Comparison of ENCODE assay signal across 24 mouse cellular contexts in genomic region chr14:78143751-78144150, GRCm38 (mm10). TPM values are rescaled to one million over a fixed set of nuclear protein-coding genes. Genes with fewer than 3 reads are reported as not detected.
"Had no signal": no experiment of that assay in that cellular context is flagged by ENCODE, and none has a peak within 500 bp of the region (broad histone marks: within the 10 kb centered on the region; RNA-seq: fewer than 3 reads in every experiment).

No protein-coding gene starts in this region.

- H3K4me2 ChIP-seq: limb, embryonic 12.5 days; limb, embryonic 15.5 days; liver, embryonic 11.5 days; lung, embryonic 14.5 days had no signal

- DNase-seq: kidney, adult 18-20 months; kidney, adult 9 months; kidney, postnatal 14 days; kidney, postnatal 4 days; layer of hippocampus, adult 9-11 months; layer of hippocampus, postnatal 36 days; left cerebral cortex, postnatal 4 days; liver, postnatal 0 days; lung, embryonic 14.5 days; thymus, adult 2 months; thymus, postnatal 14 days; thymus, postnatal 4 days had no signal

- ATAC-seq: intestine, embryonic 16.5 days; liver, postnatal 0 days; lung, postnatal 0 days had no signal

- H3K4me1 ChIP-seq: limb, embryonic 12.5 days; limb, embryonic 15.5 days had no signal

- H3K36me3 ChIP-seq: limb, embryonic 12.5 days; limb, embryonic 15.5 days had no signal

- H3K27ac ChIP-seq: limb, embryonic 12.5 days; limb, embryonic 15.5 days; liver, embryonic 14.5 days; macrophage; stomach, postnatal 0 days had no signal

- H3K9me3 ChIP-seq: limb, embryonic 15.5 days had no signal

- H3K4me3 ChIP-seq: limb, embryonic 12.5 days; limb, embryonic 15.5 days had no signal

- H3K27me3 ChIP-seq: limb, embryonic 12.5 days; limb, embryonic 15.5 days had no signal

- H3K9ac ChIP-seq: limb, embryonic 12.5 days; limb, embryonic 15.5 days; liver, embryonic 14.5 days; liver, postnatal 0 days; lung, embryonic 14.5 days had no signal

RNA-seq across cellular contexts. Expression of gene Fam216b, which starts 54.9 kb away (rescaled TPM):
- polyA plus RNA-seq: intestine, embryonic 16.5 days; kidney, embryonic 16.5 days; limb, embryonic 12.5 days; limb, embryonic 15.5 days; liver, embryonic 11.5 days; liver, embryonic 14.5 days; liver, postnatal 0 days; lung, embryonic 14.5 days; macrophage; neural tube, embryonic 11.5 days; small intestine, adult 2 months; stomach, embryonic 14.5 days had no signal
